Mouse (Mus musculus): ENCODE results near the gene Hipk1. TPM values are rescaled to one million over a fixed set of nuclear protein-coding genes. Genes with fewer than 3 reads are reported as not detected.

Gene Hipk1
- polyA plus RNA-seq, 1 experiment from 2014 or later = 8.3 TPM

- Histone ChIP-seq H3K9ac (replicated peaks) (no peak overlapping the region), H3K27me3 (ENCODE audit: insufficient read depth, low read length) (no peaks in the 10 kb centered on the region), H3K9me3 (ENCODE audit: low read length) (no peaks in the 10 kb centered on the region), H3K27ac (ENCODE audit: low read depth) (no peak overlapping the region), H3K4me3 (ENCODE audit: low read depth, low read length) (no peak overlapping the region), H3K36me3 (replicated peaks; ENCODE audit: insufficient read depth, low read length) (peaks cover 6% of the 10 kb centered on the region; the same call in 1 of the 2 replicates), H3K4me2 (ENCODE audit: low read depth, low read length) (no peak overlapping the region), H3K4me1 (ENCODE audit: insufficient read depth) (peaks cover 11% of the 10 kb centered on the region)
- 70% methylated on average over 19 of the region's 19 CpGs for WGBS (ENCODE audit: insufficient replicate concordance)
- no peak for TF ChIP-seq CTCF (IDR thresholded peaks at IDR 0.05; ENCODE audit: low read depth)
- no peak for TF ChIP-seq EP300 (IDR thresholded peaks at IDR 0.05; ENCODE audit: low read depth)
- ATAC-seq (no peak), DNase-seq (no peak)
Observed at GRCm38 (mm10) chr3:103733799-103734695, 57.3 kb downstream of the Hipk1 start.

- Histone ChIP-seq H3K27me3 (ENCODE audit: insufficient read depth, low read length) (no peaks in the 10 kb centered on the region), H3K4me2 (ENCODE audit: low read depth, low read length) (no peak overlapping the region), H3K27ac (ENCODE audit: low read depth) (no peak overlapping the region), H3K36me3 (replicated peaks; ENCODE audit: insufficient read depth, low read length) (peaks cover 6% of the 10 kb centered on the region; the same call in 1 of the 2 replicates), H3K9me3 (ENCODE audit: low read length) (no peaks in the 10 kb centered on the region), H3K9ac (replicated peaks) (no peak overlapping the region), H3K4me3 (ENCODE audit: low read depth, low read length) (no peak overlapping the region), H3K4me1 (ENCODE audit: insufficient read depth) (peaks cover 11% of the 10 kb centered on the region)
- ATAC-seq (no peak), DNase-seq (no peak)
- 60% methylated on average over 2 of the region's 2 CpGs for WGBS (ENCODE audit: insufficient replicate concordance)
- TF ChIP-seq CTCF (IDR thresholded peaks at IDR 0.05; ENCODE audit: low read depth) (no peak), EP300 (IDR thresholded peaks at IDR 0.05; ENCODE audit: low read depth) (no peak)
Observed at GRCm38 (mm10) chr3:103733176-103733575, 58.2 kb downstream of the Hipk1 start.

GRCm38 (mm10) chr3:103732116-103732515 is 59.2 kb downstream of the Hipk1 start:
- ATAC-seq (no peak), DNase-seq (no peak)
- no peak for TF ChIP-seq EP300 (IDR thresholded peaks at IDR 0.05; ENCODE audit: low read depth)
- TF ChIP-seq CTCF (IDR thresholded peaks at IDR 0.05; ENCODE audit: low read depth) = no peak
- Histone ChIP-seq H3K4me2 (ENCODE audit: low read depth, low read length) (no peak overlapping the region), H3K9ac (replicated peaks) (no peak overlapping the region), H3K36me3 (replicated peaks; ENCODE audit: insufficient read depth, low read length) (peaks cover 6% of the 10 kb centered on the region; the same call in 1 of the 2 replicates), H3K4me3 (ENCODE audit: low read depth, low read length) (no peak overlapping the region), H3K27me3 (ENCODE audit: insufficient read depth, low read length) (no peaks in the 10 kb centered on the region), H3K4me1 (ENCODE audit: insufficient read depth) (peaks cover 7% of the 10 kb centered on the region), H3K9me3 (ENCODE audit: low read length) (no peaks in the 10 kb centered on the region), H3K27ac (ENCODE audit: low read depth) (no peak overlapping the region)
- WGBS (ENCODE audit: insufficient replicate concordance) = 77% methylated on average over 3 of the region's 3 CpGs

- no peak overlapping the region for H3K9ac ChIP-seq (replicated peaks)
- no peak overlapping the region for H3K4me3 ChIP-seq (ENCODE audit: low read depth, low read length)
- H3K36me3 ChIP-seq (replicated peaks; ENCODE audit: insufficient read depth, low read length) = no peaks in the 10 kb centered on the region
- no peak overlapping the region for H3K27ac ChIP-seq (ENCODE audit: low read depth)
- TF ChIP-seq EP300 (IDR thresholded peaks at IDR 0.05; ENCODE audit: low read depth) = no peak
- TF ChIP-seq CTCF (IDR thresholded peaks at IDR 0.05; ENCODE audit: low read depth) = no peak
- 73% methylated on average over 9 of the region's 9 CpGs for WGBS (ENCODE audit: insufficient replicate concordance)
- ATAC-seq = no peak
- H3K4me1 ChIP-seq (ENCODE audit: insufficient read depth) = peaks cover 3% of the 10 kb centered on the region
- no peak for DNase-seq
- no peak overlapping the region for H3K4me2 ChIP-seq (ENCODE audit: low read depth, low read length)
- H3K27me3 ChIP-seq (ENCODE audit: insufficient read depth, low read length) = no peaks in the 10 kb centered on the region
- no peaks in the 10 kb centered on the region for H3K9me3 ChIP-seq (ENCODE audit: low read length)
Observed at GRCm38 (mm10) chr3:103729850-103730249, 61.5 kb downstream of the Hipk1 start.

- no peaks in the 10 kb centered on the region for H3K36me3 ChIP-seq (replicated peaks; ENCODE audit: insufficient read depth, low read length)
- no peak overlapping the region for H3K9ac ChIP-seq (replicated peaks)
- 40% methylated on average over 2 of the region's 2 CpGs for WGBS (ENCODE audit: insufficient replicate concordance)
- no peaks in the 10 kb centered on the region for H3K27me3 ChIP-seq (ENCODE audit: insufficient read depth, low read length)
- no peaks in the 10 kb centered on the region for H3K9me3 ChIP-seq (ENCODE audit: low read length)
- DNase-seq = no peak
- no peak overlapping the region for H3K27ac ChIP-seq (ENCODE audit: low read depth)
- ATAC-seq = no peak
- H3K4me1 ChIP-seq (ENCODE audit: insufficient read depth) = no peaks in the 10 kb centered on the region
- H3K4me2 ChIP-seq (ENCODE audit: low read depth, low read length) = no peak overlapping the region
- no peak for TF ChIP-seq EP300 (IDR thresholded peaks at IDR 0.05; ENCODE audit: low read depth)
- no peak for TF ChIP-seq CTCF (IDR thresholded peaks at IDR 0.05; ENCODE audit: low read depth)
- no peak overlapping the region for H3K4me3 ChIP-seq (ENCODE audit: low read depth, low read length)
Observed at GRCm38 (mm10) chr3:103727813-103728326, 63.5 kb downstream of the Hipk1 start.

GRCm38 (mm10) chr3:103726642-103727041 is 64.7 kb downstream of the Hipk1 start:
- Histone ChIP-seq H3K9ac (replicated peaks) (no peak overlapping the region), H3K27me3 (ENCODE audit: insufficient read depth, low read length) (no peaks in the 10 kb centered on the region), H3K4me3 (ENCODE audit: low read depth, low read length) (no peak overlapping the region), H3K4me1 (ENCODE audit: insufficient read depth) (no peaks in the 10 kb centered on the region), H3K27ac (ENCODE audit: low read depth) (no peak overlapping the region), H3K36me3 (replicated peaks; ENCODE audit: insufficient read depth, low read length) (no peaks in the 10 kb centered on the region), H3K4me2 (ENCODE audit: low read depth, low read length) (no peak overlapping the region), H3K9me3 (ENCODE audit: low read length) (no peaks in the 10 kb centered on the region)
- 64% methylated on average over 3 of the region's 3 CpGs for WGBS (ENCODE audit: insufficient replicate concordance)
- no peak for DNase-seq
- TF ChIP-seq CTCF (IDR thresholded peaks at IDR 0.05; ENCODE audit: low read depth) (no peak), EP300 (IDR thresholded peaks at IDR 0.05; ENCODE audit: low read depth) (no peak)
- ATAC-seq = no peak

Data from liver, postnatal 0 days (tissue).